Mouse (Mus musculus) frontal cortex, adult 2 months (tissue): Measurements from ENCODE around the gene Tenm3. TPM values are rescaled to one million over a fixed set of nuclear protein-coding genes. Genes with fewer than 3 reads are reported as not detected.
"Not testable (repeated sequence)": the region's sequence is repeated elsewhere in the genome, so short reads cannot be mapped to it uniquely, and the experiment has no call there.

Experiments
- DNase-seq, 2 experiments: peaks; one replicate each; pipeline ENCODE4 v3.0.0; 2022; ENCODE audit warnings: low spot score in 1 of 2; ENCODE audit errors: extremely low spot score in 1 of 2
- polyA plus RNA-seq: library from polyadenylated mRNA; depleted of rRNA; stranded (reverse); fragments of >200 nt; gene quantifications from 2 replicates; pipeline ENCODE4 v1.2.3, GENCODE M21; 2012

Gene Tenm3
- polyA plus RNA-seq, 1 experiment = 34.4 TPM

DNA sequence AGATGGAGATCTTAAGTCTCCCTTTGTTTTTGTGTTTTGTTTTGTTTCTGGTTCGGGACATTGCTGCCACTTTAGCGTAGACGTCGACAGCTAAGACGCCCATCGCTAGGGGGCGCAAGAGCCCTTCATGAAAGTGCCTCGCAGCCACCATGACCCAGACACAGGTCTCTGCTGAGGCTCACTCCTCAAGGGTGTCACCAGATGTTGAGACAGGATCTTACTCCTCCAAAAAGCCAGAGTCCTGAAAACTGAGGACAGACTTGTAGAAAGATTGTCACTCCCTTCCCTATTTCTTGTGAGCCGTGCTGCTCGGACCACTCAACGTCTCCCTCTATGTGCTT is 621.4 kb downstream of the Tenm3 start:
- peak; percentile 77 to 95 for DNase-seq

DNA sequence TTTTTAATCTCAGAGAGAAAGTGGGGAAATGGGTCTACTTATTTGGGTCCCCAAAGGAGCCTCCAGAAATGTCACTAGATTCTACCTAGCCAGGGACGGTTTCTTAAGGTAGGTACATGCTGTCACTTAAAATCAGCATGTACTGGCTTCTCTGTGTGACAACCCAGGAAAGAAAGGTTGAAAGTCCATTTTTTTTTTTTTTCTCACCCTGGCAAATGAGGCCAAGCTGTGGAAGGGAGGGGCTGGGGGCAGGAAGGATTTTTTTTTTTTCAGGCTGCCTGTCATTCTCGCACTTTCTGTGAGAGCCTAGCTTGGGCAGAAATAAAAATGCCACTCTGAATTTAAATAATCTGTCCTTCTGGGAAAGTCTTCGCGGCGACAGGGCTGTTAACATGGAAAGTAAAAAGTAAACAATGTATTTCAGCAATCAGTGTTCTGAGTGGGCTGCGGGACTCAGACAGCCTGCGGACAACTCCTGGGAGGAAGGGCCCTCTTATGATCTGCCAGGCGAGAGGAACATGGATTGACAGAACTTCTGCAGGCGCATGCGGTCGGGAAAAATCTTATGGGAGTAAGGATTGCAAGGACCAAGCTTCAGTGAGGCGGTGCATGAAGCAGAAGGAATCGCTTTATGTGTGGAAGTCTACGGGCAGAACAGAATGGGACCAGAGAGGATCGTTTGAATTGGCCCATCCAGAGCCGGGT is 621.9 kb downstream of the Tenm3 start:
- DNase-seq = no peak

DNA sequence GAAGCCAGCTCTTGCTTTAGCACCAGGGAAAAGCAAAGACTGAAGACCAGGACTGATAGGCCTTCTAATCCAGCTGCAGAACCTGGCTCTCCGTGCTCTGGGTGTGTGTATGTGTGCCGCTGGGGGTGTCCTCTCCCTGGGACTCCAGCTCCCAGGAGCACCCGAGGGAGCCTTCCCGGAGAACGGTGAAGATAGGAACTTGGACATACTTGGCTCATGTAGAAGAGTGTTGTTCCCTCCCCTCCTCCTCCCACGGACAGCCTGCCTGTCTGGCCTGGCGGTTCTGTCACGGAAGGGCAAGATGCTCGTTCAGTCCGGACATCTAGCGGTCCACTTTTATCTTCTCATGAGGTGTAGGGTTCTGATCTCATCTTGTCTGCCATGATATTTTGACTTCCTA is 622.4 kb downstream of the Tenm3 start:
- DNase-seq = no peak

DNA sequence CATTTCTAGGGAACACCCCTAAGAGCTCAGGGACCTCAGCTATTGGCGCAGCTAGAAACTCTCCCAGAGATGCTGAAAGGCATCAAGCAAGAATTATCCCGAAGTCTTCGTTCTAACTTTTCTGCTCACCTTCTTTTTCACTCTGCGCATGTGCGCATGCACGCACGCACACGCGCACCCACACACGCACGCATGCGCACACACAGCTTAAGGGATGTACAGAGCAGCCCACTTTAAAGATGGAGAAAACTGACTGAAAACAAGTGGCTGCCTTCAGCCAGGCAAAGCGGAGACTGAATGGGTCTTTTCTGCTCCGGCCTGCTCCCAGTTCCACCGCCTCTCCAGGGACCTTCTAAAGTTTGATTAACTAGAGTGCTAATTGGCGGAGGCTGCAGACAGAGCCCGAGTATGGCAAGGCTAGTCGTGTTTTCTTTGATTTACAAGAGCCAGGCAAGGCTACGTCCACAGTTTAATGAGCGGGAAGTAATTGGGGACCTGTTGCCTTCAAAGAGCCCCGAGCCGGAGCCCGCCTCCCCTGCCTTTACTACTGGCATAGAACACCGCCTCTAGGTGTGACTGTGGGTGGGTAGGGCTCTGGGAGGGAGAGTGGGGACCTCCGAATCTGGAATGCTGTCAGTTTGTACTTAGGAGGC is 623.1 kb downstream of the Tenm3 start:
- DNase-seq = no peak

DNA sequence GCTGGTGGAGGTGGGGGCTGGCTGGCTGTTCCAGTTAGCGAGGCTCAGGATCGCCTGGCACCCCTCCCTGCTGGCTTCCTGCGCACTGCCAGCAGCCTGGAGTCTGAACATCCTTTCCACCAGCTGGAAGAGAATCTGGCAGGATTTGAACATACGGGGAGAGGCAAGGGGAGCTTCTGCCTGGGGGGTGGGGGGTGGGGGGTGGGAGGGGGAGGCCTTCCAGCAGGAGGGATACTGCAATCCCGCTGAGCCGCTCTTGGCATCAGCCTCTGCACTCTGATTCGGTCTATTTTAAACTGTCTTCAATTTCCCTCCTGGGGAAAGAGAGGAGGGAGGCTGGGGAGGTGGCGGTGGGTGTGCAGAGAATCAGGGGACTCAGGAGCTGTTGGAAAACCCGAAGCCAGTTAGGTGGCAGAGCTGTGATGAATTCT is 628.7 kb downstream of the Tenm3 start:
- peak; percentile 36 to 74 for DNase-seq

DNA sequence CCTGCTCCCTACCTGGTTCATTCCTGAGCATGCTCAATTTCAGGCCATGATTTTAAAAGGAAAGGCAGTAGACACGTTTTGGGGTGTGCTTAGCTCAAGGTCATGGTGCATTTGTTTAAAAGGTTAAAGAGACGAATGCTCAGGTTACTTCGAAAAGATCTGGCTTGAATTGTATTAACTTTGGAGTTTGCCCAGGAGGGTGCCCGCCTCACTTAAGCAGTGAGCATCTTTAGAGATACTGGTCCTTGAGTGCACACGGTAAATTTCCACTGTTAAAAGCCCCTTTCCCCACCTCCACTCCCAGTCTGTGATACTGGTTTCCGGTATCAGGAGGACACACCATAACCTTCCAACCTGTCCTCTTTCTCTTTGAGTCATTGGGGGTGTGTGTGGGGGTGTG is 629.4 kb downstream of the Tenm3 start:
- no peak for DNase-seq

DNA sequence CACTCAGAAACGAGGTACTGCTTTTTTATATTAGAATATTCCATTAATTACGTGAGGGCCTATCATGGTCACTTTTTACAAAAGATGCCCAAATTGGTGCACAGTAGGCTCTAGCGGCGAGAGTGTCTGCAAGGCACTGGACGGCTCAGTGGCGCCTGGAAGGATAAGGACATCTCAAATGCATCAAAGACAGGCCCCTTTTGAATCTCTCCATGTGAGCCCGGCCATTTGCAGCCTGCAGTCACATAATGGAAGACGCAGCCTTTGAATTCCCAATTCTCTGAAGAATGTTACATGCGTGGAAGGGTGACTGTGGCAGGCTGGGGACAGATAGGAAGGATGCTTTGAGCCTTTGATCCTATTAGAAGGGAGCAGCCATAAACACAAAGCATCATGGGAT is 631.8 kb downstream of the Tenm3 start:
- DNase-seq = no peak

DNA sequence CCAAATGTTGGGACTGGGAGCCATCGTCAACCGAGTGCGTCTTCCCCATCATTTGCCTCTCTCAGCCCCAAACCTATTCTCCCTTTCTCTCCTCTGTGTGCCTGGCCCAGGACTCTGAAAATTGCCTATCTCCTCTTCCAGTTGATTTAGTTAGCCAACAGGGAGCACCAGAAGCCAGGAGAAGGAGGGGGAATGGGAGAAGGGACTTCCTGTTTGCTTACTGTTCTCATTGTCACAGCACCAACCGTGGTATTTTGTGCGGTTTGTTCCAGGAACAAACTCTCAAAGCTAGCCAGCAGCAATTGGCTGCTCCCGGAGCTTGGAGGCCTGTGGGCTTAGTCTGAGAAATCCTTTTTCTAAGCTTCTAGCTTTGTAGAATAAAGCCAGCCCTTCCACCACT is 636.2 kb downstream of the Tenm3 start:
- DNase-seq = no peak

DNA sequence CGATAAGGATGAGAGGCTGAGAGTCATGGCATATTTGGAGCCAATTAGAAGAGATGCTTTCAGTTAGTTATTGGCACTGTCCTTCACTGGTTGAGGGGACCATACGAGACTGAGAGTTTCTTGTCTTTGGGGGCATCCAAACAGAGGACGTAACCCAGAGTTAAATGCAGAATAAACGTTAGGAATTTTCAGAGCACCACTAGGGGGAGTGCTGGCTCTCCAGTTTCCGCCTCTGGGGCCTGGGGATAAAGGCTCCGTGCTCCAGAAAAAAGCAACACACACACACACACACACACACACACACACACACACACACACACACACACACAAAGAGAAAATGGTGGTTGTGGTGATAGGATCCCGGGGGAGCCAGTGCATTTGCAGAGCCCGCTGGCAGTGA is 636.8 kb downstream of the Tenm3 start:
- DNase-seq = peak in 1 of 2 experiments; percentile 41

DNA sequence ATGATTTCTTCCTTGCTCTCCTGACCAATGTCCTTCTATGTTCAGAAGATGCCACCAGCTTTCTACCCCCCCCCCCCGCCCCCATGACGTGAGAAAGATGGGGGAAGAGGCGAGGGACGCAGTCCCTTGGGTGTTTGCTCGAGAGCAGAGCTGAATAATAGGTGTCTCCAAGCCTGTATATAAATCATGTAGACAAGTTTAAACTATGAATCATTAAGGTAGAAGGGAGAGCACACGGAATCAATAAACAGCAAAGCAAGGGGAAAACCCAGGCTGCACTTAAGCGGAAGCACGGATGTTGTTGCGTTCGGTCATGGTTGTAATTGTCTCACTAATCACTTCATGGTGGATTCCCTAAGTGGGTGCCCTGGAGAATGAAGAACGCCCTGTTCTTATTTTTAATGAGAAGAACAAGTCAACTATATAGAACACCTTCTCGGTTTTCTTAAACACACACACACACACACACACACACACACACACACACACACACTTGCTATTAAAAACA is 638.9 kb downstream of the Tenm3 start:
- no peak for DNase-seq

DNA sequence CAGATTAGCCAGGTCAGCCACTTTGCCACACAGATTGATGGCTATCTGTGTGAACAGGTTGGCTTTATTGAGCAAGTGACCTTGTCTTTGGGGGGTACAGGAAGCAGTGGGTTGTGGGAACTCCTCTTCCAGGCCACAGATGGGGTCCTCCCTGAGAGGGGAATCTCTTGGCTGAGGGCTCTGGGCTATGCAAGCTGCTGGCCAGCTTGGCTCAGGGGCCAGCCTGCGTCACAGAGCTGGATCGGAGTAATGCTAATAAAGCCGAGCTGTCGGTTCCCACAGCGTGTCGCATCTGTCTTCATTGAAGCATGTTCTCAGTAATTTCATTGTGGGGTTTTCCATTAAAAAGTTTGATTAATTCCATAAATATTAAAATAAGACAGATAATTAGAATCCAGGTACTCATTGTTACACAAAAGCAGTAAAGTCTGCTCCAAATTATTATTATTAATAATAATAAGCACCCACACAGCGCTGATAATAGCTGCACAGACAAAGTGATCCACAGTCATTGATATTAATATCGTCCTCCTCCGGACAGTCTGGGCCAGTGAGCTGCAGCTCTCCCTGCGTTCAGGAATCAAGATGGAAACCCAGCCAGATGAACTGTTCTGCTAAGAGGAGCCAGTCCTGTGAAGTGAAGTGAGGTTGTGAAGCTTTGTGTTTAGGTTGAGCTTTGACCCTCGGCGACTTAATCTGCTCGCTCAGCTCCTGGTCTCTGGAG is 639.5 kb downstream of the Tenm3 start:
- DNase-seq = no peak

DNA sequence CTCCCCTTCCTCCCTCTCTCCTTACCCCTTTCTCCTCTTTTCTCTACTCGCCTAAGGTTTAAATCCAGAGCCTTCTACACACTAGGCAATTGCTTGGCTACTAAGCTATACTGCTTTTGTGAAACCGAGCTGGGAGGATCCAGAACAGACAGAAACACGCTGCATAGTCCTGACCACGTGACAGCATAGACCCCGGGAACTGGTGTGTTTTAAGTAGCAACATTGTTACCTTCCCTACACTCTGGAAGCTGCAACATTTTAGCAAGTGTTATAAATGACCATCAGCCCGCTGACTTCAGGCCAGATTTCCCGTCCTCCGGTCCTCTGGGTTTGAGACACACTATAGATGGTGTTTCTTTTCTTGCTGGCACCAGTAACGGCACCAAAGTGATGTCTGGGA is 640.1 kb downstream of the Tenm3 start:
- DNase-seq = no peak

DNA sequence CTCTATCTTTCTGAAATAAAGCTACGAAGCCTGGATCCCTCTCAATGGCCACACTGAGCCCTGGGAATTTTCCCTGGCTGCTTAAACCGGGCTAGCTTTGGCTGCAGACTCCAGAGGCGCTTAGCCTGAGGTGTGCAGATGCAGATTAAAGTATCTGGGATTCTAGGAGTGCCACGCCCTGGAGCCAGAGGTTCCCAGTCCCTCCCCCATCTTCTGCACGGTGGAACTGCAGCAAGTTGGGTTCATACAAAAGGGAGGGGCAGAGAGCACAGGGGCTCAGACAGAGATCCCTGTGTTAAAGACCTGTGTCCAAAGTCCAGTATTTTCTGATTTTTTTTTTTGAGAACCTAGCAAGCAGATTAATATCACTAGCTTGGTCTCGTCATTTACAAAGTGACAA is 640.6 kb downstream of the Tenm3 start:
- no peak for DNase-seq

DNA sequence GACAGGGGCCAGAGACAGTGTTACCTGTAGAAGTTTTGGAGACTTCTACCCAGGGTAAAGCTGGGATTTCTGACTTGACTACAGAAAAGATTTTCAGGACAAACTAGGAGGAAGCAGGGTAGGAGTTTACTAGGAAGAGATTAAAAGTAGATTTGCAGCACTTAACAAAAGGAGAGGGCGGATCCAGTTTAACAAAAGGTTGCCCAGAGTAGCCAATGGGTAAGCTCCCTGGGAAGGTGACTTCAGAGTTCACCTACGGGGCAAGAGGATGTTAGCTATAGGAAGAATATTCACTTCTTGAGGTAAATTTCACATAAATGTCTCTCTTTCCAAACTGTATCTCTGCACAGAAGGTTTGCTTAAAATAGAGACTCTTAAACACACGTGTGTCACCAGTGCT is 641.1 kb downstream of the Tenm3 start:
- no peak for DNase-seq

DNA sequence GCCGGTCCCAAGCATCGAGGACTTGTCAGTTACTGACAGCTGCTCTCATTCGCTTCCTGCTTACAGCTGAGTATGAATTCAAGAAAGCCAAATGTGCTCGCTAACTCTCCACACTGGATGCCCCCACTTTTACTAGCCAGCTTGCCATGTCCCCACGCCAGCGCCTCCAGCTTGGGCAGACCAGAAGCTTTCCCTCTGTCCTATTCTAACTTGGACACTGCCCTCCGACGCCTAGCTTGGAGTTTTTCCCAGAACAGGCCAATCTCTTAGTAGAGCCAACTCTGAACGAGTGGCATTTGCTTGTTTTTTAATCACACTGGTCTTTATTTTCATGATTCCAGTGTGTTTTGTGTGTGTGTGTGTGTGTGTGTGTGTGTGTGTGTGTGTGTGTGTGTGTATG is 644.6 kb downstream of the Tenm3 start:
- DNase-seq = no peak

DNA sequence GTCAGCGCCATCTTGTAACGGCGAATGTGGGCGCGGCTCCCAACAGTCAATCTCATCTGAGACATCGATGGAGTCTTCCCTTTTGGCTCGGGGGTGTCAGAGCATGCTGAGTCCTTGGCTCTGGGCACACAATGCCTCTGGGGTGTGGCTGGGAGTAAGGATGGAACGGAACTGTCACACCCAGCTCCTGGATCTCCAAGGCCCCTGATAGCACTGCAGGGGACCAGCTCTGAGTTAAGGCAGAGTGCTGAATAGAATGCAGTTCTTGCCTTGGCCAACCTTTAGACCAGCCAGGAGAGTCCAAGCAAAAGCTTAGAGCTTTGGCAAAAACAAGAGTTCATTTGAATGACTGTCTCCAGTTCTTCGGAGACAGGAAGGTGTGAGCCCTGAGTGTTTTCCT is 647.8 kb downstream of the Tenm3 start:
- no peak for DNase-seq

DNA sequence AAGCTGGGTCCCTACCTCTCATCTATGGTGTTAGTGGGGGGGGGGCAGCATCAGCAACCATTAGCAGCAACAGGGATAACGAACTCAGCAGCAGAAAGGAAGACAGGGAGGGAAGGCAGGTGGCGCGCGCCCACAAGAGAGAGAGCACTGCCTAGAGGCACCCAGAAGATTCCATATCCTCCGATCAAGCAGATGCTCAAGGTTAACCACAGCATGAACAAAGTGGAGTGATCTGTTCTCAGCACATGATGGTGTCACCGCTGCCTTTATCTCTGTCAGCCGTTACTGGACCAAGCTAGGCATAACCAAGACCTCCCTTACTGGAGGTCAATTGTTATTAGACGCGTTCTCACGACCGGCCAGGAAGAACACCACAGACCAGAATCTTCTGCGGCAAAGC is 655.2 kb downstream of the Tenm3 start:
- no peak for DNase-seq

DNA sequence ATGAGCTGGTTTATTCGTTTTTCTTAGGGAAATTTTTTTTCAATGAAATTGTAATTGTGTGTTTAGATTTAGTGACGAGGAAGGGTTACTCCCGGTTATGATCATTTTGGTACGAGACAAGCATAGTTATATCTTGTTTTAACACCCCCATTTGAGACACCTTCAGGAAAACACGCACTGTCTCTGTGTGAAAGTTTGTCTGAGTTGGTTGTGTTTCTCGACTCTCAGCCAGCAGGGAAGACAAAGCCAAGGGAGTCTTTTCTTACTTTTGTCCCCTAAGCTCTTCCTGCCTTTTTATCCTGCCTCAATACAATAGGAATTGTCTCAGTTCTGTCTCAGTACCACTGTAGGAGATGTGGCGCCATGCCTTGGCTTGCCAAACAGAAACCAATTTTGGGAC is 660.0 kb downstream of the Tenm3 start:
- no peak for DNase-seq

DNA sequence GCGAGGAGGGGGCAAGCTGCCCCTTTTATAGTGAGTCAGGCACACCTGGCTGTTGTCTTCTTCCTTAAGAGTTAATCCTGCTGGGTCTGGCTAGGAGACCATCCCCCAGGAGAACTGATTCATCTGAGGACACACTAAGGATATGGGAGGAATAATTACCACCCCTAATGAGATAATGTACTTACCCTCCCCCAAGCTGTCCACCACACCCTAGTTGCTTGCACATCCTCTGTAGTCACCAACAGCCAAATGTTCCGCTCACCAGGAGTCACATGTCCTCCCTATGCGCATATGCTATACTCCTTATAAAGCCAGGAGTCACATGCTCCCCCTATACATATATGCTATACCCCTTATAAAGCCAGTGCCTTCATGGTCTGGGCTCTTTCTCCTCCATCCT is 662.8 kb downstream of the Tenm3 start:
- DNase-seq = no peak

DNA sequence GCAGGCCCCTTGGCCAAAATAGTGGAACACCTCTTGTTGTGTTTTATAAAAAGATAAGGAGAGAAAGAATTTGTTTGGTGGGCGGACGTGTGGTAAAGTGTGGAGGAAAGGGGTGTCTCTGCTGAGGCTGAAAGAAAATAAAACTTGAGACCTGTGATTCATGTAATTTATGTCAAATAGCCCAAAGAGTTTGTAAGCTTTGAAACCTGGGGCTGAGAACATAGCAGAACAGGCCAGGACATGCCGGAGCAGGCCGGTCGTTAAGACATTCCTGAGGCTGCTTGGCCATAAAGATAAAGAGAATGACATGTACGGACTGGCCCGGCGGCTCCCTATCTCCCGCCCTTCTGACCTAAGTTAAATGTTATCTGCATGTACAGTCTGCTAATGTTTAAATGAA is 663.6 kb downstream of the Tenm3 start:
- not testable (repeated sequence) for DNase-seq

DNA sequence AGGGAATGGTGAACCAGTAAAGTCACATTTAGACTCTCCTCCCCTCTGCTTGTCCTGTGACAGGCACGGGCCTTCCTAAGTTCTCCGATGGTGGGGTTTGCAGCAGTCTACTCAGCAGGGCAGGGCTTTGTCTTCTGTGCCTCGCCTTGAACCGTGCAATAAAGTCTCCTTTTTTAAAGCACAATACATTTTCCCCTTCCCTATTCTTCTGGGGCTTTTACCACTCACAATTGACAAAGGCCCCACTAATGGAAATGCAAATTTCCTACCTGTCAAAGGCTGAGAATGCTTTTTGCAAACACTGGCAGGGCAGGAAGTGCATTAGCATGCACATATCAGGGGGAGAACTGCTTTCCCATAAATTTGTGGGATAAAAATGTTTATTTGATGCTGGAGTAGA is 664.8 kb downstream of the Tenm3 start:
- no peak for DNase-seq

DNA sequence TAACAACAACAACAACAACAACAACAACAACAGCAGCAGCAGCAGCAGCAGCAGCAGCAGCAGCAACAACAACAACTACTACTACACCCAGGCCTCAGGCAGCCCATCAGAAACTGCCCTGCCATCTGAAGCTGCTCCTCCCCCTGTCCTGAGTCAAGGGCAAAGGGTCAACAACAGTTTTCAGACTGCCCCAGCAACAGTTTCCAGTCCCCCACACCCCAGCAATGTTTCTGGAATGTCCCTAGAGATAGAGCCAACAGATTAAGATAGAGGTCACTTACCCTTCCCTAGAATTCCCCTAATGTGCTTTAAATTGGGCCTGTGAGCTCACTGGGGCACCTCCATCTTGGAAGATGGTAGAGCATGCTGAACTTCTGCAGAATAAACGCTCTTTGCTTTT is 665.9 kb downstream of the Tenm3 start:
- DNase-seq = no peak
